Mouse (Mus musculus) gastrocnemius, postnatal 25 days (tissue): ENCODE data around the gene Gm10487. TPM values are rescaled to one million over a fixed set of nuclear protein-coding genes. Genes with fewer than 3 reads are reported as not detected.
"Not testable (repeated sequence)": the region's sequence is repeated elsewhere in the genome, so short reads cannot be mapped to it uniquely, and the experiment has no call there.

Experiments used
- DNase-seq: peaks from one replicate; pipeline ENCODE4 v3.0.0; 2022
- long read RNA-seq, 2 experiments: library from polyadenylated mRNA; stranded (forward); transcript quantifications; one replicate each; pipeline ENCODE4 v2.0.0; 2021
- total RNA-seq, 2 experiments: library from RNA; stranded (reverse); gene quantifications; 1 replicate in 1 of 2; 2 replicates in 1 of 2; pipeline ENCODE4 v1.2.3; 2021

Gene Gm10487
- not detected for total RNA-seq
- long read RNA-seq, experiment 1 = 0 reads
- long read RNA-seq, experiment 2 = 0 reads

GRCm38 (mm10) chrX:30843369-30843768 lies at the start of gene Gm10487:
Gene Gm10487, minus strand, starts transcription at chrX:30843469.
- not testable (repeated sequence) for DNase-seq
